Mouse (Mus musculus) ZHBTc4 (cell line): ENCODE results near the gene Pla2g12a.
A peak's percentile ranks its signal among the peaks of the same experiment; 100 is the strongest.

Experiments
- DNase-seq: peaks from one replicate; pipeline ENCODE4 v3.0.0-alpha.2; 2011; ENCODE audit warnings: low read depth, low spot score

Pla2g12a gene

DNA sequence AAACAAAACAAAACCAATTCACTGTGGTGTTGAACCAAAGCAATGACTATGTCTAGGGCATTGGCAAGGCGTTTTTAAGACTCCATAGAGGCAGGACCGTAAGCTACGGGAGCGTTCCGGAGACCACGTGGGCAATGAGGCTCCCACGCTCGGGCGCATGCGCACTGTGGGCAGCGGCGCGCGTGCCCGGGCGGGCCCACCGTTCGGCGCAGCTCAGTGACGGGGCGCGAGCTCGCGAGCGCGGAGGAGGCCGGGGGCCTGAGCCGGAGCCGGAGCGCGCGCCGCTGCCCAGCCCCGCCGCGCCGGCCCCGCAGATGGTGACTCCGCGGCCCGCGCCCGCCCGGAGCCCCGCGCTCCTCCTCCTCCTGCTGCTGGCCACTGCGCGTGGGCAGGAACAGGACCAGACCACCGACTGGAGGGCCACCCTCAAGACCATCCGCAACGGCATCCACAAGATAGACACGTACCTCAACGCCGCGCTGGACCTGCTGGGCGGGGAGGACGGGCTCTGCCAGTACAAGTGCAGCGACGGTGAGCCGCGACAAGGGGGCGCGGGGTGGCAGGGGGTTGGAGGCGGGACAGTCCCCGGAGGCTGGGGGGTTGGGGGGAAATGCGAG, at the start of gene Pla2g12a:
Gene Pla2g12a (plus strand): TSS at position 202 of the 617 bp plus-strand sequence.
- DNase-seq, result peak; percentile 92

DNA sequence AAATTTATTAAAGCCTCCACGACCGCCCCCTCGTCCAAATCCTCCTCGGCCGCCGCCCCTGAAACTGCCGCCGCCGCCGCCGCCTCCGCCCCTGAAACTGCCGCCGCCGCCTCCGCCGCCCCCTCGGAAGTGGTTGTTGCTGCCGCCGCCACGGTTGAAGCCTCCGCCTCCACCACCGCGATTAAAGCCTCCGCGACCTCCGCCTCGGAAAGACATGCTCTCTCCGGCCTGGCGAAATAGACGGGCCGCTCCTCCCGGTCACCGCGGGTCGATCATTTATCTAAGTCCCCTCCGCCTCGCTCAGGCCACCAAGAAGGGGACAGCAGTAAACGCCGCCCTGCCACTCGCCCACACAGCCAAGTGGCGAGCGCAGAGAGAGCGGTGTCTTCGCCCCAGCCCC, 47.8 kb upstream of the Pla2g12a start:
- no peak for DNase-seq

DNA sequence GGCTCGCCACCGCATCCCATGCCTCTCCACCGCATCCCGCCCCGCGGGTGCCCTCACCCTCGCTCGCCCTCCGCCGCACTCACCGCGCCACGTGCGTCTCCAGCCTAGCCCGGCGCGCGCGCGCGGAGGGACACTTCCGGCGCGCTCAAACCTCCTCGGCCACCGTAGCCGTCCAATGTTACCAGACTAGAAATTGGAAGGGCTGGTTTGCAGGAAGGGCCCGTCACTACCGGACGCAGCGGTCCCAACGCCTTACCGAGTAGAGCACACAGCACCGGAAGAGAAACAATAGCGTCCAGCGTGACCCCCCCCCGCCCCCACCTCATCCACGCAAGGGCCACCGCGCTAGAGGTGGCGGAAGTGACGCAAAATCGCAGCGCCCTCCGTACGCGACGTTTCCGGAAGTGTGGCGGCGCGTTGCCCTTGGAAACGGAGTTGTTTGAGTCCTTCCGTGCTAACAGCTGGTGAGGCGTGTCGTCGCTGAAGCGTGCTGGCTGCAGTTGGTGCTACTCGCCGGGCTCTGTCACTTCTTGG, 47.3 kb upstream of the Pla2g12a start, which contains the start of gene Gar1:
Gene Gar1 (minus strand): TSS at position 362 of the 534 bp plus-strand sequence.
- DNase-seq, result peak; percentile 98

DNA sequence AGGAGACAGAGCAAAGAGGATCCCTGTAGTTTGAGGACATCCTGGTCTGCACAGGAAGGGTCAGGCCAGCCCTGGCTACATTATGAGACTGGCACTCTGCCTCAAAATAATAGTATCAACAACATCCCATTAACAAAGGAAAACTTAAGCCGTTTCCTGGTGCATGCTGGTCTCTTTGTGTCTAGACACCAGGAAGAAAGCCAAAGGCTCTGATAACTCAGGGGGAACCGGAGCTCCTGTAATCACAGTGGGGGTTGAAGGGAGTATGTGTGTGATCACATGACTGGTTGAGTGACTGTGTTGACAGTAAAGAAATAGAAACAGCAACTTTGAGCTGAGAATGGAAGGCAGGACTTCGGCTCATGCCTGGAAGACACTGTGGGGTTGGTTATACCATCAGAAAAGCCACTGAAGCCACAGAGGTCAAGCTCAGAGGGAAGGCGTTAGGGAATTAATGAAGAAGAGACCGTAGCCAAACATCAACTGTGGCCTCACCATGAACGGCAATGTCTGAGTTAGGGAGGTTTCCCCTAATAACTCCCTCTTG, 42.9 kb upstream of the Pla2g12a start, which contains the start of gene Cfi:
Gene Cfi (plus strand): TSS at position 497 of the 547 bp plus-strand sequence.
- no peak for DNase-seq

DNA sequence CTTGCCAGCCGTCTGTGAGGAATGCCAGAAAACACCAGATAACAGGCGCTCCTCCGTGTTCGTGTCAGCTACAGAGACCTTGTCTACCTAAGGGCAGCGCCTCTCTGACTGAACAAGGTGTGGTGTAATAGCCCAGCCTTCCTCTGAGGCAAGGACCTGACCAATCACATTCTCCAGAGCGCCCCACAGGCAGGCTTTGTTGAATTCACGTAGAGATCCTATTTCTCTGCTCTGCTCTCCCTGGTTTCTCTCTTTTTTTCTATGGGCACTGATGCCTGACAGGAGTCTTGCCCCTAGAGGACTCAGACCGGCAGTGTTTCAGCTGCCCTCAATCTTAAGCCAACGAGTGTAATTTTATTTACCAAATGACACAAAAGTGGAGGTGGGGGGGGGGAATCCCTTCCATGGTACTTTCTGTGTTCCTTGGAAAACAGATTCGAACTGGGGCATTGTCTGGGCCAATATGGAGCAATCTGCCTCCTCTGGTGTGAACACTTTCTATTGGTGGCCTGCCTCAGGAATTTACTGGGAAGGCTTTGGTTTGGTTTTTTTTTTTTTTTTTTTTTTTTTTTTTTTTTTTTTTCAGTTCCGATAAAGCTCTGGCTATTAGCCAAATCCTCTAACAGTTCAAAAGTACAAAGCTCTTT, 42.2 kb upstream of the Pla2g12a start:
- DNase-seq, result peak; percentile 47

- no peak for DNase-seq
Observed at GRCm38 (mm10) chr3:129836965-129837364, 41.4 kb upstream of the Pla2g12a start.

DNA sequence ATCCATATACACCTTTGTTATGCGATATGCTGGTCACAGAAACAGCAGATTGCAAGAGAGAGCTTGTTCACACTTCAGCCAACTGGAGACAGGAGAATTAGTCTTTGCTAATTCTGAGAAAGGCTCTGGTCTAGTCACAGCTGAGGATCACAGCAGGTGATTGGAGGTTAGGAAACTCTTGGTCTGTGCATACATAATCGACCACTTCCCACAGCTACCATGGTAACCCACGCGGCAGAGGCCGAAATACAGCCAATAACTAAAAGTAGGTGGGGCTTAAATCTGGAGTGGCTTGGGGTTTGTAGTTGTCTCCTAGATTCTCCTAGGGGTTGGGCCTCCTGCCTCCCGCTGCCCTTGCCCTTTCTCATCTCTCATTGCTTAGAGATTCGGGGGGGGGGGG, 40.4 kb upstream of the Pla2g12a start:
- peak; percentile 82 for DNase-seq

DNA sequence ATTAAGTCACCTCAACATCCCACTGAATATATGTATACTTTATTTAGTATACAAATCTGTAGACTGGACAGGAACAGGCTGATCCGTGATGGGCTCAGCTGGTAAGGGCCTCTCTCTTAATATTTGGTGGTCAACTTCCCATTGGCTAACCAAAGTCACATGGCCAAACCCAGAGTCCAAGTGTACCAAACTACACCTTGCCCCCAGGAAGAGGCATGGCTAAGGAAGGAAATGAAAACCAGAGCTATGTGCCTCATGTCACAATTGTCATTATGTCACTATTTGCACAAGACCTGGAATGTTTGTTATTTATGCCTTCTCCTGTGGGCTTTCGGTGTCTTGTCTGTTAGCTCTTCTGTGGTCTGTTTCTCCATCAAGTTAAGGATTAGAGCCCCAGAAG, 32.5 kb upstream of the Pla2g12a start:
- DNase-seq, result no peak

DNA sequence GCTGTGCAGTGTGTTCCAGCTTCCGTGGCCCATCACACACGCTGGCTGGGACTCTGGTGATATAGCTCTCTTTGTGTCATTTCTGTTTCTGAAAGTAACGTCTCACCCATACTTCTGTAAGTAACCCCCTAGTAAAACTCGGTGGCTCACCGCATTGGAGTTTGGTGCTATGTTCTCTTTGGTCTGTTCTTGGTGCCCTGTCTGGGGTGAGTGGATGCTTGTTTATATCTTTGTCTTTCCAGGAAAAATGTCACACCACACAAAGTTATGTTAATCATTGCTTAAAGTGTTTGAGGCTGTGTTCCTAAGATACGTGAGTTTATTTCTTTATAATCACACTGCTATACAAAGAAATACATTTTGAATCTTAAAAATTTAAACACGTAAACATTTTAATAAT, 31.6 kb upstream of the Pla2g12a start:
- no peak for DNase-seq

DNA sequence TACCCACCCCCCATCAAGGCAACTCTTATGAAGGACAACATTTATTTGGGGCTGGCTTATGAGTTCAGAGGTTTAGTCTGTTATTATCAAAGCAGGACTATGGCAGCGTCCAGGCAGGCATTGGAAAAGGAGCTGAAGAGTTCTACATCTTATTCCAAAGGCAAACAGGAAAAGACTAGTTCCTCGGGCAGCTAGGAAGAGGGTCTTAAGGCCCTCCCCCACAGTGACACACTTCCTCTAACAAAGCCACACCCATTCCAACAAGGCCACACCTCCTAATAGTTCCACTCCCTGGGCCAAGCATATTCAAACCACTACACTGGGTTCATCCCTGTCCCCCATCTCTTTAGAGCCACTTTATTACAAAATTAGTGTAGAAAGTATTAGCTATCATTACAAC, 15.8 kb upstream of the Pla2g12a start:
- DNase-seq, result peak; percentile 38

DNA sequence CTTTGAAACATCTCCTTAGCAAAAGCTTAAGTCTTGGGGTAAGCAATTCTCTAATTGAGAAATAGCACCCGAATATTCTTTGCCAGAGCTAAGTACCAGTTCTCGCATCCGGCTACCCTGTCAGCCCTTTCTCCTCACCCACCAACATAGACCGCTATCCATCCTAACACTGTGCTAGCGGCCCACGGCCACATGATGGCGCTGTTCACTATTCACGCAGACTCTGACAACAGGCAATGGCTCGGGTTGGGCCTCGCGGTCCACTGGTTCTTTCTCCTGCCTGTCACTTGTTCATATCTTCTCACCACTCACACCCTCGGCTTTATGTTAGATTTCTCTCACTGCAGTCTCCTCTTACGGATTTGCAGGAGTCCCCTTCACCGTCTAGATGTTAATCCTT, 14.7 kb upstream of the Pla2g12a start:
- peak; percentile 83 for DNase-seq

GRCm38 (mm10) chr3:129877327-129877726, 1.1 kb upstream of the Pla2g12a start:
- DNase-seq, result no peak

DNA sequence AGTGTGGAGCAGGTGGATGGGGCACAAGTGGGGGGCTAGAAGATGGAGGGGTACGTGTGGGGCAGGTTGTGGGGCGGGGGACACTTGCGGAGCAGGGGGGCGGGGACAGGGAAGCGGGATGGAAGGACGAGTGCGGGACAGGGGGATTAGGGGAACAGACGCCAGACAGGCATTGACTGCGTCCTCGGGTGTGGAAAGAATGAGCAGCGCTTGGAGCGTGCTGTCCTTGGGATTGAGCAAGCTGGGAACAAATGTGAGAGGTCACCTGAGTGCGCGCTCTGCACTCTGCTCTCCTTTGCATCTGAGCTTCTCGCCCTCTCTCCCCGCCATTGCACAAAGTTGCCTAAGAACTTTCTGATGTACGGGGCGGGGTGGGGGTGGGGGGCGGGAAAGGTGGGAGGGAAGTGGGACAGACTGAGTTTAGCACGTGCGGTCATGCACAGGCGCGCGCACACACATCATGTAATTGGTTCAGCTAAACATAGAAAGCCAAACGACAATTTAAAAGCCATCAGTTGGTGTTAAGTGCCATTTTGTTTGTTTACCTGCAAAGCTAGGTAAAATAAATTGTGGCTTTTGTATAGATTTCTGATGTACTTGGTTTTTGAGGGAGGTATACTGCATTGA, 838 bp downstream of the Pla2g12a start:
- DNase-seq, result peak; percentile 75

DNA sequence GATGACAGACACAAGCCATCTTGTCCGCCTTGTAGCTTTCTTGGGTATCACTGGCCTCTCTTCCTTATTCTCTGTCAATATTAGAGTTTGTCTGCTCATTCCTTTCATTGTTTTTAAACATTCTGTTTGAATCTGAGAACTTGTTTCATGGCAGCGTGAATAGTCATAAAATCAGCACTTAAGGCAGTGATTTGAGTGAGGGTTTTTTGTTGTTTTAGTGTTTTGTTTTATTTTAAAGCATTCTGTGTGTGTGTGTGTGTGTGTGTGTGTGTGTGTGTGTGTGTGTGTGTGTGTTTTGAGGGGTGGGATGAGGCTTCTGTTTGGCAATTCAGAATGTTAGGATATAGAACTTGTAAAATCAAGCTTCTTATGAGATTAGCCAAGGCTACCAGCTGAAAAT, 1.5 kb downstream of the Pla2g12a start:
- no peak for DNase-seq

- DNase-seq, result no peak
Observed at GRCm38 (mm10) chr3:129880925-129881593, 2.7 kb downstream of the Pla2g12a start.

GRCm38 (mm10) chr3:129885577-129885976, 7.2 kb downstream of the Pla2g12a start:
- DNase-seq, result no peak

DNA sequence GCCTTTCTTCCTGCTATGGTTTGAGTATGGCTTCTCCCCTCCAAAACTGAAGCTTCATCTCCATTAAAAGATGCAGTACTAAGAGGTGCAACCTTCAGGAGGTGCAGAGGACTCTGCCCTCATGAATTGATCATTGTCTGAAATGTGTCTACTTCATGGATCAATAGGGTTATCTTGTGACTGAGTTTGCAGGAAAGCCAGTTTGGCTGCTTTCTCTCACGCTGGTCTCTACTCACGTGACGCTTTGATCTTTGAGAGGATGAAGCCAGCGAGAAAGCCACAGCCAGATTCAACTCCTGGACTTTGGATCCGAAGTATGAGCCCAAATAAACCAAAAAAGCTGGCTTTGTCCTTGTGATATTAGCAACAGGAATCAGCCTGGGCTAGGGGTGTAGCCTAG, 8.0 kb downstream of the Pla2g12a start:
- DNase-seq, result no peak

- DNase-seq, result peak; percentile 55
Observed at GRCm38 (mm10) chr3:129887779-129888517, 9.5 kb downstream of the Pla2g12a start.

GRCm38 (mm10) chr3:129892003-129892402, 13.6 kb downstream of the Pla2g12a start:
- no peak for DNase-seq

- DNase-seq, result no peak
Observed at GRCm38 (mm10) chr3:129893143-129893542, 14.7 kb downstream of the Pla2g12a start.

GRCm38 (mm10) chr3:129896591-129896990, 18.2 kb downstream of the Pla2g12a start:
- no peak for DNase-seq
